Mouse (Mus musculus): ENCODE measurements around the gene Pde4d. TPM values are rescaled to one million over a fixed set of nuclear protein-coding genes. Genes with fewer than 3 reads are reported as not detected.

Gene Pde4d
- total and polyA plus RNA-seq, 3 experiments, result 18.5 to 18.8 TPM; not detected in 1

DNA sequence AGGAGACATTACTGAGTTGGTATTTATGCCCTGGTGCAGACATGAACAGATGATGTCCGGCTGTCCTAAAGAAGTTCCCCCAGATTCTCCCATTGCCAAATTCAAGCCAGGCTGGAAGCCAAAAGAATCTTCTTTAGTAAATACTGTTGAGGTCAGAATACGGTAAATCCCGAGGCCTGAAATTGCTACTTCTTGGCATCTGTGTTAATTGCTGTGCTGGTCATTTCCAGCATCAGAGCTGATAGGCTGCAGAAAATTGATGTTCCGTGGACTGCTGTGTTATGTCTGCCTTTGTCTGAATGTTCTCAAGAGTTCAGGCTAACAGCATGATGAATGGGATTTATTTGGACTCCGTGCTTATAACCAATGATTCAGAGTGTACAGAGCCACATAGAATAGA lies 1127.7 kb downstream of the Pde4d start:
- H3K9me3 ChIP-seq (replicated peaks; ENCODE audit: insufficient read depth, low read length), result no peaks in the 10 kb centered on the region
- H3K27ac ChIP-seq (ENCODE audit: control insufficient read depth, low read depth, low read length), result no peak overlapping the region
- H3K79me2 ChIP-seq (ENCODE audit: control insufficient read depth, insufficient read depth, low read length, poor library complexity), result no peaks in the 10 kb centered on the region
- DNase-seq (ENCODE audit: low read depth, low spot score), result no peak
- peaks cover 2 to 5% of the 10 kb centered on the region in 2 experiments; a peak in 3 of 4 replicates for H3K27me3 ChIP-seq (ENCODE audit: control insufficient read depth in 1 of 2, insufficient read depth in 2 of 2, low read length in 2 of 2)
- H3K4me3 ChIP-seq (ENCODE audit: control insufficient read depth in 1 of 2, insufficient read depth in 1 of 2, low read depth in 2 of 2, low read length in 2 of 2), result no peak overlapping the region
- H3K4me1 ChIP-seq (ENCODE audit: control insufficient read depth in 1 of 2, insufficient read depth in 2 of 2, low read length in 2 of 2), result no peaks in the 10 kb centered on the region
- TF ChIP-seq MYB (IDR thresholded peaks at IDR 0.05; ENCODE audit: low read depth, low read length), result no peak
- no peak for TF ChIP-seq CTCF (IDR thresholded peaks at IDR 0.05 in 2 of 3, conservative IDR thresholded peaks at IDR 0.05 in 1 of 3; ENCODE audit: control insufficient read depth in 1 of 3, insufficient read depth in 1 of 3, low read depth in 2 of 3, low read length in 3 of 3, poor library complexity in 1 of 3, severe bottlenecking in 1 of 3)
- TF ChIP-seq JUND (IDR thresholded peaks at IDR 0.05; ENCODE audit: low read depth, low read length), result no peak
- TF ChIP-seq SMC3 (IDR thresholded peaks at IDR 0.05; ENCODE audit: low read depth, low read length), result no peak
- TF ChIP-seq NELFE (IDR thresholded peaks at IDR 0.05; ENCODE audit: low read depth, low read length), result no peak
- no peak for TF ChIP-seq USF1 (IDR thresholded peaks at IDR 0.05; ENCODE audit: low read depth, low read length)
- TF ChIP-seq KAT2A (conservative IDR thresholded peaks at IDR 0.05; ENCODE audit: low read depth, low read length), result no peak
- TF ChIP-seq RCOR1 (IDR thresholded peaks at IDR 0.05; ENCODE audit: low read depth, low read length), result no peak
- TF ChIP-seq CHD2 (IDR thresholded peaks at IDR 0.05; ENCODE audit: low read length), result no peak
- TF ChIP-seq MAX (IDR thresholded peaks at IDR 0.05; ENCODE audit: low read length), result no peak
- no peak for TF ChIP-seq ZC3H11A (IDR thresholded peaks at IDR 0.05; ENCODE audit: low read depth, low read length)
- no peak for TF ChIP-seq POLR2AphosphoS2 (IDR thresholded peaks at IDR 0.05; ENCODE audit: low read length)
- TF ChIP-seq ZMIZ1 (IDR thresholded peaks at IDR 0.05; ENCODE audit: low read depth, low read length), result no peak
- TF ChIP-seq EP300 (IDR thresholded peaks at IDR 0.05; ENCODE audit: low read depth in 1 of 2, low read length in 2 of 2), result no peak
- TF ChIP-seq MXI1 (IDR thresholded peaks at IDR 0.05; ENCODE audit: low read depth, low read length), result no peak
- TF ChIP-seq TCF12 (IDR thresholded peaks at IDR 0.05; ENCODE audit: low read depth, low read length), result no peak
- H3K9ac ChIP-seq (ENCODE audit: control insufficient read depth, low read depth, low read length, poor library complexity, severe bottlenecking), result no peak overlapping the region
- H3K36me3 ChIP-seq (ENCODE audit: control insufficient read depth in 1 of 2, insufficient read depth in 2 of 2, low read length in 2 of 2), result no peaks in the 10 kb centered on the region

DNA sequence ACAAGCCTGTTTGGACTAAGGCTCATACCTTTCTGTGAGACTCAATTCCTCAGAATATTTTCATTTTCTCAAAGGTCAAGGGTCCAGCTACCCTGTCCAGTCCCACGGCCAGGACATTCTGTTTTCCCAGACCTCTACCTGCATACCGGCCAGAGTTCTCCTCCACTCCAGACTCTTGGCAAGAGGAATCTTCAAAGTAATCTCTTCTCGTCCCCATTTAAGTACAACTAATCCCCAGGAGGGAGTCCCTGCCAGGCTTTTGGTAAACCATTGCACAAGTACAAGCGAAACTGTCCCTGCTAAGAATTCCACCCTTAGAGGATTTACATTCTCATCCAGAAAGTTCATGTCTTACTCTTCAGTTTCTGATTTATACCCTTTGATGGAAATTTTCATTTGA lies 1128.2 kb downstream of the Pde4d start:
- no peak overlapping the region for H3K9ac ChIP-seq (ENCODE audit: control insufficient read depth, low read depth, low read length, poor library complexity, severe bottlenecking)
- H3K4me3 ChIP-seq (ENCODE audit: control insufficient read depth in 1 of 2, insufficient read depth in 1 of 2, low read depth in 2 of 2, low read length in 2 of 2), result no peak overlapping the region
- H3K4me1 ChIP-seq (ENCODE audit: control insufficient read depth in 1 of 2, insufficient read depth in 2 of 2, low read length in 2 of 2), result no peaks in the 10 kb centered on the region
- H3K9me3 ChIP-seq (replicated peaks; ENCODE audit: insufficient read depth, low read length), result no peaks in the 10 kb centered on the region
- H3K27ac ChIP-seq (ENCODE audit: control insufficient read depth, low read depth, low read length), result no peak overlapping the region
- DNase-seq (ENCODE audit: low read depth, low spot score), result no peak
- H3K36me3 ChIP-seq (ENCODE audit: control insufficient read depth in 1 of 2, insufficient read depth in 2 of 2, low read length in 2 of 2), result no peaks in the 10 kb centered on the region
- peaks cover 5 to 7% of the 10 kb centered on the region in 2 experiments; a peak in 3 of 4 replicates for H3K27me3 ChIP-seq (ENCODE audit: control insufficient read depth in 1 of 2, insufficient read depth in 2 of 2, low read length in 2 of 2)
- H3K79me2 ChIP-seq (ENCODE audit: control insufficient read depth, insufficient read depth, low read length, poor library complexity), result no peaks in the 10 kb centered on the region
- TF ChIP-seq POLR2AphosphoS2 (IDR thresholded peaks at IDR 0.05; ENCODE audit: low read length) (no peak), USF1 (IDR thresholded peaks at IDR 0.05; ENCODE audit: low read depth, low read length) (no peak), ZC3H11A (IDR thresholded peaks at IDR 0.05; ENCODE audit: low read depth, low read length) (no peak), MYB (IDR thresholded peaks at IDR 0.05; ENCODE audit: low read depth, low read length) (no peak), GATA1 (IDR thresholded peaks at IDR 0.05; ENCODE audit: low read depth, low read length) (no peak), ZNF384 (IDR thresholded peaks at IDR 0.05; ENCODE audit: low read depth, low read length) (no peak), CHD1 (IDR thresholded peaks at IDR 0.05; ENCODE audit: low read depth, low read length) (no peak), UBTF (IDR thresholded peaks at IDR 0.05; ENCODE audit: borderline replicate concordance, insufficient read depth, low read depth, low read length) (no peak), EP300 (IDR thresholded peaks at IDR 0.05; ENCODE audit: low read depth in 1 of 2, low read length in 2 of 2) (no peak), TBP (IDR thresholded peaks at IDR 0.05; ENCODE audit: low read depth, low read length) (no peak), ZKSCAN1 (IDR thresholded peaks at IDR 0.05; ENCODE audit: low read depth, low read length) (no peak), CHD2 (IDR thresholded peaks at IDR 0.05; ENCODE audit: low read length) (no peak), ELF1 (IDR thresholded peaks at IDR 0.05; ENCODE audit: low read depth, low read length) (no peak), TAL1 (IDR thresholded peaks at IDR 0.05; ENCODE audit: low read length) (no peak), POLR2A (IDR thresholded peaks at IDR 0.05; ENCODE audit: control insufficient read depth in 1 of 2, insufficient read depth in 1 of 2, low read depth in 1 of 2, low read length in 2 of 2, poor library complexity in 1 of 2) (no peak), KAT2A (conservative IDR thresholded peaks at IDR 0.05; ENCODE audit: low read depth, low read length) (no peak), JUND (IDR thresholded peaks at IDR 0.05; ENCODE audit: low read depth, low read length) (no peak), MAX (IDR thresholded peaks at IDR 0.05; ENCODE audit: low read length) (no peak)

Measured in MEL (cell line).